18 mouse cellular contexts compared by ENCODE assay signal in the genomic region with DNA sequence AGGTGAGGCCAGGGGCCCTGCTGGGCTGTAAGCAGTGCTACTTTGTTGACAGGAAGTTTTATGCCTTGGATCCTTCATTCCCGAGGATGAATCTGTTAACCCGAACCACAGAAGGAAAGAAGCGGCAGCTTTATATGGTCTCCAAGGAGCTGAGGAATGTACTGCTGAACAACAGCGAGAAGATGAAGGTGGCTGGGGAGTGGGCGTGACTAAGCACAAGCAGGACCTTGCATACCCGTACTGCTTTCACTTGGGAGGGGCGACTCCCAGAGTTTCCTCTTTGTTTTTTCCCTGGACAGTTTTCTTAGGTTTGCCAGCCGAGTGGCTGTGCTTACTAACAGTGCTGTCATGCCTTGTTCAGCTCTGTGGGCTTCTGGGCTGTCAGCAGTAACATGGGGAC.
"Had no signal": no experiment of that assay in that cellular context is flagged by ENCODE, and none has a peak within 500 bp of the region (broad histone marks: within the 10 kb centered on the region; RNA-seq: fewer than 3 reads in every experiment).

No protein-coding gene starts in this region.

- H3K4me3 ChIP-seq: midbrain, embryonic 10.5 days; midbrain, embryonic 12.5 days; myocyte had no signal

- H3K9me3 ChIP-seq: midbrain, embryonic 10.5 days; midbrain, embryonic 12.5 days had no signal

- H3K4me2 ChIP-seq: lung, embryonic 14.5 days; midbrain, embryonic 12.5 days had no signal

- H3K27me3 ChIP-seq: midbrain, embryonic 12.5 days had no signal

- DNase-seq: lung, adult 18-20 months; lung, embryonic 14.5 days; lung, postnatal 10 days; lung, postnatal 4 days; midbrain, embryonic 14.5 days; retina, postnatal 1 day; right cerebral cortex, adult 18-20 months; right cerebral cortex, postnatal 25 days; right cerebral cortex, postnatal 4 days; spleen, adult 18-20 months; thymus, adult 18-20 months; thymus, postnatal 14 days; thymus, postnatal 36 days had no signal

- H3K9ac ChIP-seq: liver, embryonic 14.5 days; lung, embryonic 14.5 days; midbrain, embryonic 12.5 days had no signal

- H3K27ac ChIP-seq: liver, embryonic 14.5 days; midbrain, embryonic 10.5 days; midbrain, embryonic 12.5 days had no signal

- ATAC-seq: midbrain, embryonic 16.5 days had no signal

- H3K4me1 ChIP-seq: midbrain, embryonic 10.5 days; midbrain, embryonic 12.5 days had no signal
